Mouse (Mus musculus) cerebral cortex, adult 2 months (tissue): ENCODE measurements around the gene Rnaset2b.

ENCODE experiments used
- WGBS: fragments of 180-500 bp; shearing (Covaris S2); methylation state at CpG from one replicate; pipeline ENCODE4 v1.1.7; 2018; 5-methylcytosine and 5-hydroxymethylcytosine counted together

Gene Rnaset2b

GRCm38 (mm10) chr17:6986118-6986517 lies 15.7 kb downstream of the Rnaset2b start:
- 86% methylated on average over 1 of the region's 1 CpGs for WGBS

- WGBS, result no CpG with 5 or more reads among the region's 6 CpGs
Measured at GRCm38 (mm10) chr17:6995504-6995903, 25.1 kb downstream of the Rnaset2b start.

- 87% methylated on average over 8 of the region's 8 CpGs for WGBS
Measured at GRCm38 (mm10) chr17:6996826-6997225, 26.4 kb downstream of the Rnaset2b start.

GRCm38 (mm10) chr17:6997778-6998490 lies 27.5 kb downstream of the Rnaset2b start:
- 62% methylated on average over 2 of the region's 7 CpGs for WGBS

- 86% methylated on average over 9 of the region's 12 CpGs for WGBS
Measured at GRCm38 (mm10) chr17:7001790-7002585, 31.6 kb downstream of the Rnaset2b start.

GRCm38 (mm10) chr17:7003392-7003791 lies 33.0 kb downstream of the Rnaset2b start:
- no CpG with 5 or more reads among the region's 3 CpGs for WGBS

GRCm38 (mm10) chr17:7005646-7006045 lies 35.2 kb downstream of the Rnaset2b start:
- 64% methylated on average over 3 of the region's 4 CpGs for whole genome bisulfite sequencing

- WGBS, result no CpG with 5 or more reads among the region's 7 CpGs
Measured at GRCm38 (mm10) chr17:7009440-7009839, 39.0 kb downstream of the Rnaset2b start.

- WGBS, result 54% methylated on average over 5 of the region's 9 CpGs
Measured at GRCm38 (mm10) chr17:7009901-7010300, 39.5 kb downstream of the Rnaset2b start.

- WGBS, result no CpG with 5 or more reads among the region's 1 CpGs
Measured at GRCm38 (mm10) chr17:7014190-7014589, 43.8 kb downstream of the Rnaset2b start.

- WGBS, result 9% methylated on average over 7 of the region's 14 CpGs
Measured at GRCm38 (mm10) chr17:7025257-7025656, 54.8 kb downstream of the Rnaset2b start, which contains the start of gene Gm1604a. Gm1604a (plus strand) TSS chr17:7025568.

- 27% methylated on average over 3 of the region's 14 CpGs for whole genome bisulfite sequencing
Measured at GRCm38 (mm10) chr17:7025764-7026346, 55.4 kb downstream of the Rnaset2b start.

- 71% methylated on average over 6 of the region's 7 CpGs for WGBS
Measured at GRCm38 (mm10) chr17:7030204-7030603, 59.8 kb downstream of the Rnaset2b start.

GRCm38 (mm10) chr17:7030622-7031174 lies 60.3 kb downstream of the Rnaset2b start:
- WGBS, result 55% methylated on average over 3 of the region's 6 CpGs

GRCm38 (mm10) chr17:7033192-7034166 lies 63.0 kb downstream of the Rnaset2b start:
- 70% methylated on average over 3 of the region's 17 CpGs for WGBS
